Mouse (Mus musculus): ENCODE results near the gene Efl1. TPM values are rescaled to one million over a fixed set of nuclear protein-coding genes. Genes with fewer than 3 reads are reported as not detected.

The Efl1 gene
- polyA plus RNA-seq, 1 experiment from 2014 or later = 21.0 TPM

- H3K9ac ChIP-seq (replicated peaks) = no peak overlapping the region
- 0 out of 2 replicates have a peak overlapping the region, but pooled peaks have one; percentile 17 for H3K27ac ChIP-seq
- H3K4me3 ChIP-seq (replicated peaks) = no peak overlapping the region
- H3K36me3 ChIP-seq = peaks cover 67% of the 10 kb centered on the region
- H3K4me2 ChIP-seq = no peak overlapping the region
- no peak for ATAC-seq (ENCODE audit: insufficient number of reproducible peaks, insufficient read depth, low FRiP score, low TSS enrichment, low read depth)
- WGBS = 60% methylated on average over 3 of the region's 3 CpGs
- H3K9me3 ChIP-seq = no peaks in the 10 kb centered on the region
- H3K4me1 ChIP-seq (replicated peaks) = no peaks in the 10 kb centered on the region
- H3K27me3 ChIP-seq = no peaks in the 10 kb centered on the region
Measured at GRCm38 (mm10) chr7:82688736-82689135, 40.3 kb downstream of the Efl1 start.

- 81% methylated on average over 6 of the region's 6 CpGs for WGBS
- Histone ChIP-seq H3K27me3 (no peaks in the 10 kb centered on the region), H3K4me2 (no peak overlapping the region), H3K9ac (replicated peaks) (no peak overlapping the region), H3K9me3 (no peaks in the 10 kb centered on the region), H3K36me3 (peaks cover 74% of the 10 kb centered on the region), H3K4me3 (replicated peaks) (no peak overlapping the region), H3K4me1 (replicated peaks) (no peaks in the 10 kb centered on the region), H3K27ac (no peak overlapping the region)
- no peak for ATAC-seq (ENCODE audit: insufficient number of reproducible peaks, insufficient read depth, low FRiP score, low TSS enrichment, low read depth)
Measured at GRCm38 (mm10) chr7:82691021-82691738, 42.8 kb downstream of the Efl1 start.

- Histone ChIP-seq H3K36me3 (peaks cover 67% of the 10 kb centered on the region), H3K27ac (no peak overlapping the region), H3K4me3 (replicated peaks) (no peak overlapping the region), H3K9me3 (no peaks in the 10 kb centered on the region), H3K27me3 (no peaks in the 10 kb centered on the region), H3K9ac (replicated peaks) (no peak overlapping the region), H3K4me2 (no peak overlapping the region), H3K4me1 (replicated peaks) (peaks cover 10% of the 10 kb centered on the region)
- 79% methylated on average over 8 of the region's 8 CpGs for WGBS
- ATAC-seq (ENCODE audit: insufficient number of reproducible peaks, insufficient read depth, low FRiP score, low TSS enrichment, low read depth) = no peak
Measured at GRCm38 (mm10) chr7:82697668-82698067, 49.3 kb downstream of the Efl1 start.

GRCm38 (mm10) chr7:82698968-82699367, 50.6 kb downstream of the Efl1 start:
- 94% methylated on average over 3 of the region's 3 CpGs for WGBS
- Histone ChIP-seq H3K9me3 (no peaks in the 10 kb centered on the region), H3K36me3 (peaks cover 54% of the 10 kb centered on the region), H3K9ac (replicated peaks) (no peak overlapping the region), H3K4me1 (replicated peaks) (peaks cover 19% of the 10 kb centered on the region), H3K4me2 (no peak overlapping the region), H3K27me3 (no peaks in the 10 kb centered on the region), H3K4me3 (replicated peaks) (no peak overlapping the region), H3K27ac (no peak overlapping the region)
- ATAC-seq (ENCODE audit: insufficient number of reproducible peaks, insufficient read depth, low FRiP score, low TSS enrichment, low read depth) = no peak

- Histone ChIP-seq H3K36me3 (peaks cover 36% of the 10 kb centered on the region), H3K4me1 (replicated peaks) (peaks cover 20% of the 10 kb centered on the region), H3K27me3 (no peaks in the 10 kb centered on the region), H3K27ac (peak overlapping the region; percentile 92), H3K4me2 (no peak overlapping the region), H3K9me3 (no peaks in the 10 kb centered on the region), H3K9ac (replicated peaks) (no peak overlapping the region), H3K4me3 (replicated peaks) (no peak overlapping the region)
- 30% methylated on average over 5 of the region's 5 CpGs for WGBS
- ATAC-seq (ENCODE audit: insufficient number of reproducible peaks, insufficient read depth, low FRiP score, low TSS enrichment, low read depth) = peak; percentile 89
Measured at GRCm38 (mm10) chr7:82702384-82703343, 54.2 kb downstream of the Efl1 start.

GRCm38 (mm10) chr7:82709172-82709571, 60.8 kb downstream of the Efl1 start:
- Histone ChIP-seq H3K27me3 (no peaks in the 10 kb centered on the region), H3K27ac (no peak overlapping the region), H3K4me1 (replicated peaks) (peaks cover 19% of the 10 kb centered on the region), H3K9me3 (no peaks in the 10 kb centered on the region), H3K4me3 (replicated peaks) (no peak overlapping the region), H3K9ac (replicated peaks) (no peak overlapping the region), H3K36me3 (peaks cover 18% of the 10 kb centered on the region; the same call in 1 of the 2 replicates), H3K4me2 (no peak overlapping the region)
- no peak for ATAC-seq (ENCODE audit: insufficient number of reproducible peaks, insufficient read depth, low FRiP score, low TSS enrichment, low read depth)
- WGBS = 97% methylated on average over 4 of the region's 4 CpGs

- Histone ChIP-seq H3K4me3 (replicated peaks) (no peak overlapping the region), H3K9ac (replicated peaks) (no peak overlapping the region; the same call in 1 of the 2 replicates), H3K36me3 (peaks cover 6% of the 10 kb centered on the region; the same call in 1 of the 2 replicates), H3K4me2 (peak overlapping the region; percentile 23), H3K9me3 (no peaks in the 10 kb centered on the region), H3K27me3 (no peaks in the 10 kb centered on the region), H3K27ac (peak overlapping the region; percentile 91), H3K4me1 (replicated peaks) (peaks cover 59% of the 10 kb centered on the region)
- peak; percentile 82 for ATAC-seq (ENCODE audit: insufficient number of reproducible peaks, insufficient read depth, low FRiP score, low TSS enrichment, low read depth)
- WGBS = 4% methylated on average over 7 of the region's 7 CpGs
Measured at GRCm38 (mm10) chr7:82715210-82715911, 66.9 kb downstream of the Efl1 start.

- Histone ChIP-seq H3K27ac (peak overlapping the region; percentile 91), H3K4me3 (replicated peaks) (no peak overlapping the region), H3K4me1 (replicated peaks) (peaks cover 66% of the 10 kb centered on the region), H3K36me3 (peaks cover 6% of the 10 kb centered on the region; the same call in 1 of the 2 replicates), H3K27me3 (no peaks in the 10 kb centered on the region), H3K4me2 (peak overlapping the region; percentile 23), H3K9ac (replicated peaks) (no peak overlapping the region; the same call in 1 of the 2 replicates), H3K9me3 (no peaks in the 10 kb centered on the region)
- no peak for ATAC-seq (ENCODE audit: insufficient number of reproducible peaks, insufficient read depth, low FRiP score, low TSS enrichment, low read depth)
- WGBS = 10% methylated on average over 8 of the region's 8 CpGs
Measured at GRCm38 (mm10) chr7:82715912-82716601, 67.6 kb downstream of the Efl1 start.

GRCm38 (mm10) chr7:82719285-82719684, 70.9 kb downstream of the Efl1 start:
- Histone ChIP-seq H3K36me3 (no peaks in the 10 kb centered on the region), H3K9ac (replicated peaks) (no peak overlapping the region), H3K27me3 (no peaks in the 10 kb centered on the region), H3K27ac (peak overlapping the region; percentile 83; the same call in 1 of the 2 replicates), H3K9me3 (no peaks in the 10 kb centered on the region), H3K4me3 (replicated peaks) (no peak overlapping the region), H3K4me2 (no peak overlapping the region), H3K4me1 (replicated peaks) (peaks cover 77% of the 10 kb centered on the region)
- 78% methylated on average over 5 of the region's 5 CpGs for WGBS
- ATAC-seq (ENCODE audit: insufficient number of reproducible peaks, insufficient read depth, low FRiP score, low TSS enrichment, low read depth) = no peak

GRCm38 (mm10) chr7:82719740-82720139, 71.3 kb downstream of the Efl1 start:
- ATAC-seq (ENCODE audit: insufficient number of reproducible peaks, insufficient read depth, low FRiP score, low TSS enrichment, low read depth) = no peak
- Histone ChIP-seq H3K36me3 (no peaks in the 10 kb centered on the region), H3K4me3 (replicated peaks) (no peak overlapping the region), H3K27ac (peak overlapping the region; percentile 83), H3K4me2 (no peak overlapping the region), H3K27me3 (no peaks in the 10 kb centered on the region), H3K9me3 (no peaks in the 10 kb centered on the region), H3K9ac (replicated peaks) (no peak overlapping the region), H3K4me1 (replicated peaks) (peaks cover 77% of the 10 kb centered on the region)
- WGBS = 79% methylated on average over 5 of the region's 5 CpGs
